Mouse (Mus musculus): ENCODE data around the gene Ddost. TPM values are rescaled to one million over a fixed set of nuclear protein-coding genes. Genes with fewer than 3 reads are reported as not detected.

The Ddost gene
- total and polyA plus RNA-seq, 2 experiments from 2014 or later = 146 to 163 TPM

GRCm38 (mm10) chr4:138355496-138355895 is 51.0 kb downstream of the Ddost start:
- no peaks in the 10 kb centered on the region for H3K27me3 ChIP-seq (ENCODE audit: control insufficient read depth, insufficient read depth, low read length)
- no peak overlapping the region for H3K4me2 ChIP-seq (ENCODE audit: low read depth, low read length)
- 65% methylated on average over 2 of the region's 2 CpGs for WGBS
- TF ChIP-seq CTCF (IDR thresholded peaks at IDR 0.05; ENCODE audit: low read depth) (no peak), EP300 (IDR thresholded peaks at IDR 0.05; ENCODE audit: low read depth) (no peak)
- 0 out of 2 replicates have a peak, but pooled peaks cover 2% of the 10 kb centered on the region for H3K9me3 ChIP-seq (replicated peaks; ENCODE audit: control insufficient read depth, low read length)
- no peak for ATAC-seq (ENCODE audit: insufficient read depth, low read depth)
- H3K4me3 ChIP-seq (ENCODE audit: low read depth, low read length) = no peak overlapping the region
- no peaks in the 10 kb centered on the region for H3K36me3 ChIP-seq (replicated peaks; ENCODE audit: control insufficient read depth, insufficient read depth, low read length)
- H3K4me1 ChIP-seq (ENCODE audit: control insufficient read depth, insufficient read depth) = 0 out of 2 replicates have a peak, but pooled peaks cover 9% of the 10 kb centered on the region
- no peak overlapping the region for H3K27ac ChIP-seq (ENCODE audit: low read depth)
- no peak for DNase-seq (ENCODE audit: low spot score)
- no peak overlapping the region for H3K9ac ChIP-seq (replicated peaks; ENCODE audit: low read depth, low read length)

- no peak overlapping the region for H3K27ac ChIP-seq (ENCODE audit: low read depth)
- 0 out of 2 replicates have a peak, but pooled peaks cover 9% of the 10 kb centered on the region for H3K4me1 ChIP-seq (ENCODE audit: control insufficient read depth, insufficient read depth)
- ATAC-seq (ENCODE audit: insufficient read depth, low read depth) = no peak
- 0 out of 2 replicates have a peak, but pooled peaks cover 2% of the 10 kb centered on the region for H3K9me3 ChIP-seq (replicated peaks; ENCODE audit: control insufficient read depth, low read length)
- H3K4me2 ChIP-seq (ENCODE audit: low read depth, low read length) = no peak overlapping the region
- no peaks in the 10 kb centered on the region for H3K36me3 ChIP-seq (replicated peaks; ENCODE audit: control insufficient read depth, insufficient read depth, low read length)
- no peak overlapping the region for H3K9ac ChIP-seq (replicated peaks; ENCODE audit: low read depth, low read length)
- TF ChIP-seq EP300 (IDR thresholded peaks at IDR 0.05; ENCODE audit: low read depth) = no peak
- TF ChIP-seq CTCF (IDR thresholded peaks at IDR 0.05; ENCODE audit: low read depth) = no peak
- H3K4me3 ChIP-seq (ENCODE audit: low read depth, low read length) = no peak overlapping the region
- H3K27me3 ChIP-seq (ENCODE audit: control insufficient read depth, insufficient read depth, low read length) = no peaks in the 10 kb centered on the region
- DNase-seq (ENCODE audit: low spot score) = no peak
- WGBS = 81% methylated on average over 8 of the region's 8 CpGs
These were observed 51.6 kb downstream of the Ddost start for GRCm38 (mm10) chr4:138356141-138356540.

GRCm38 (mm10) chr4:138356551-138356950 is 52.0 kb downstream of the Ddost start:
- Histone ChIP-seq H3K4me2 (ENCODE audit: low read depth, low read length) (no peak overlapping the region), H3K27me3 (ENCODE audit: control insufficient read depth, insufficient read depth, low read length) (no peaks in the 10 kb centered on the region), H3K4me1 (ENCODE audit: control insufficient read depth, insufficient read depth) (0 out of 2 replicates have a peak, but pooled peaks cover 9% of the 10 kb centered on the region), H3K9me3 (replicated peaks; ENCODE audit: control insufficient read depth, low read length) (no peaks in the 10 kb centered on the region), H3K4me3 (ENCODE audit: low read depth, low read length) (no peak overlapping the region), H3K36me3 (replicated peaks; ENCODE audit: control insufficient read depth, insufficient read depth, low read length) (no peaks in the 10 kb centered on the region), H3K9ac (replicated peaks; ENCODE audit: low read depth, low read length) (no peak overlapping the region), H3K27ac (ENCODE audit: low read depth) (no peak overlapping the region)
- WGBS = 88% methylated on average over 12 of the region's 12 CpGs
- no peak for ATAC-seq (ENCODE audit: insufficient read depth, low read depth)
- TF ChIP-seq EP300 (IDR thresholded peaks at IDR 0.05; ENCODE audit: low read depth) (no peak), CTCF (IDR thresholded peaks at IDR 0.05; ENCODE audit: low read depth) (no peak)
- DNase-seq (ENCODE audit: low spot score) = no peak

GRCm38 (mm10) chr4:138358176-138358575 is 53.6 kb downstream of the Ddost start:
- no peak for DNase-seq (ENCODE audit: low spot score)
- no peak for ATAC-seq (ENCODE audit: insufficient read depth, low read depth)
- 0 out of 2 replicates have a peak, but pooled peaks cover 8% of the 10 kb centered on the region for H3K4me1 ChIP-seq (ENCODE audit: control insufficient read depth, insufficient read depth)
- H3K36me3 ChIP-seq (replicated peaks; ENCODE audit: control insufficient read depth, insufficient read depth, low read length) = no peaks in the 10 kb centered on the region
- no peak overlapping the region for H3K4me2 ChIP-seq (ENCODE audit: low read depth, low read length)
- no peak for TF ChIP-seq EP300 (IDR thresholded peaks at IDR 0.05; ENCODE audit: low read depth)
- TF ChIP-seq CTCF (IDR thresholded peaks at IDR 0.05; ENCODE audit: low read depth) = no peak
- no peak overlapping the region for H3K9ac ChIP-seq (replicated peaks; ENCODE audit: low read depth, low read length)
- 67% methylated on average over 3 of the region's 3 CpGs for WGBS
- no peaks in the 10 kb centered on the region for H3K9me3 ChIP-seq (replicated peaks; ENCODE audit: control insufficient read depth, low read length)
- H3K27ac ChIP-seq (ENCODE audit: low read depth) = no peak overlapping the region
- no peak overlapping the region for H3K4me3 ChIP-seq (ENCODE audit: low read depth, low read length)
- H3K27me3 ChIP-seq (ENCODE audit: control insufficient read depth, insufficient read depth, low read length) = no peaks in the 10 kb centered on the region

GRCm38 (mm10) chr4:138361370-138361821 is 56.9 kb downstream of the Ddost start:
- DNase-seq (ENCODE audit: low spot score) (no peak), ATAC-seq (ENCODE audit: insufficient read depth, low read depth) (no peak)
- no peak overlapping the region for H3K4me3 ChIP-seq (ENCODE audit: low read depth, low read length)
- H3K36me3 ChIP-seq (replicated peaks; ENCODE audit: control insufficient read depth, insufficient read depth, low read length) = no peaks in the 10 kb centered on the region
- WGBS = 21% methylated on average over 10 of the region's 11 CpGs
- TF ChIP-seq EP300 (IDR thresholded peaks at IDR 0.05; ENCODE audit: low read depth) = no peak
- no peak for TF ChIP-seq CTCF (IDR thresholded peaks at IDR 0.05; ENCODE audit: low read depth)
- H3K27ac ChIP-seq (ENCODE audit: low read depth) = no peak overlapping the region
- no peak overlapping the region for H3K4me2 ChIP-seq (ENCODE audit: low read depth, low read length)
- no peak overlapping the region for H3K9ac ChIP-seq (replicated peaks; ENCODE audit: low read depth, low read length)
- no peaks in the 10 kb centered on the region for H3K4me1 ChIP-seq (ENCODE audit: control insufficient read depth, insufficient read depth)
- no peaks in the 10 kb centered on the region for H3K9me3 ChIP-seq (replicated peaks; ENCODE audit: control insufficient read depth, low read length)
- H3K27me3 ChIP-seq (ENCODE audit: control insufficient read depth, insufficient read depth, low read length) = peaks cover 2% of the 10 kb centered on the region; the same call in 1 of the 2 replicates

Small RNA genes lying within 50 kb of the gene (microRNA-seq; reads per million reads assigned to microRNA genes)
- not detected for gene Gm27646
- 3.0 reads per million, percentile 15 among the genes with 10 or more reads in this experiment for gene Mir7019

Other genes with a start within 250 kb of the Ddost start
- 62.4 and 97.0 TPM in 2 replicates for gene Hp1bp3, start 88.4 kb upstream of the Ddost start, total RNA-seq (2014; rRNA removed; ENCODE audit: low replicate concordance)
- gene Hp1bp3, start 88.4 kb upstream of the Ddost start, polyA plus RNA-seq (2015; fragmentation: Nextera tagmentation; extraction: Ambion mirVana) = 78.1 and 80.9 TPM in 2 replicates
- gene Sh2d5, start 54.3 kb upstream of the Ddost start, total RNA-seq (2014; rRNA removed; ENCODE audit: low replicate concordance) = 1.4 TPM in 1 of 2 replicates, not detected in the other
- 0.07 and 0.18 TPM in 2 replicates for gene Sh2d5, start 54.3 kb upstream of the Ddost start, polyA plus RNA-seq (2015; fragmentation: Nextera tagmentation; extraction: Ambion mirVana)
- gene Kif17, start 54.3 kb upstream of the Ddost start, total RNA-seq (2014; rRNA removed; ENCODE audit: low replicate concordance) = 0.08 and 0.11 TPM in 2 replicates
- gene Kif17, start 54.3 kb upstream of the Ddost start, polyA plus RNA-seq (2015; fragmentation: Nextera tagmentation; extraction: Ambion mirVana) = 0.11 and 0.14 TPM in 2 replicates
- 302 and 330 TPM in 2 replicates for gene Pink1, start 21.6 kb downstream of the Ddost start, total RNA-seq (2014; rRNA removed; ENCODE audit: low replicate concordance)
- gene Pink1, start 21.6 kb downstream of the Ddost start, polyA plus RNA-seq (2015; fragmentation: Nextera tagmentation; extraction: Ambion mirVana) = 152 and 159 TPM in 2 replicates
- gene Cda, start 63.3 kb downstream of the Ddost start, total RNA-seq (2014; rRNA removed; ENCODE audit: low replicate concordance) = 2.7 and 7.4 TPM in 2 replicates
- gene Cda, start 63.3 kb downstream of the Ddost start, polyA plus RNA-seq (2015; fragmentation: Nextera tagmentation; extraction: Ambion mirVana) = 7.0 and 7.6 TPM in 2 replicates
- gene Fam43b, start 91.8 kb downstream of the Ddost start, total RNA-seq (2014; rRNA removed; ENCODE audit: low replicate concordance) = not detected in 2 replicates
- gene Fam43b, start 91.8 kb downstream of the Ddost start, polyA plus RNA-seq (2015; fragmentation: Nextera tagmentation; extraction: Ambion mirVana) = not detected in 2 replicates
- gene Mul1, start 129.9 kb downstream of the Ddost start, total RNA-seq (2014; rRNA removed; ENCODE audit: low replicate concordance) = 40.6 and 43.0 TPM in 2 replicates
- gene Mul1, start 129.9 kb downstream of the Ddost start, polyA plus RNA-seq (2015; fragmentation: Nextera tagmentation; extraction: Ambion mirVana) = 28.9 and 30.0 TPM in 2 replicates
- 0.15 and 5.1 TPM in 2 replicates for gene Camk2n1, start 149.6 kb downstream of the Ddost start, total RNA-seq (2014; rRNA removed; ENCODE audit: low replicate concordance)
- gene Camk2n1, start 149.6 kb downstream of the Ddost start, polyA plus RNA-seq (2015; fragmentation: Nextera tagmentation; extraction: Ambion mirVana) = 1.6 and 1.8 TPM in 2 replicates